Mouse (Mus musculus): ENCODE results near the gene Tnnt1. TPM values are rescaled to one million over a fixed set of nuclear protein-coding genes. Genes with fewer than 3 reads are reported as not detected.

The Tnnt1 gene
- polyA plus RNA-seq, 1 experiment from 2014 or later = 4.0 TPM

DNA sequence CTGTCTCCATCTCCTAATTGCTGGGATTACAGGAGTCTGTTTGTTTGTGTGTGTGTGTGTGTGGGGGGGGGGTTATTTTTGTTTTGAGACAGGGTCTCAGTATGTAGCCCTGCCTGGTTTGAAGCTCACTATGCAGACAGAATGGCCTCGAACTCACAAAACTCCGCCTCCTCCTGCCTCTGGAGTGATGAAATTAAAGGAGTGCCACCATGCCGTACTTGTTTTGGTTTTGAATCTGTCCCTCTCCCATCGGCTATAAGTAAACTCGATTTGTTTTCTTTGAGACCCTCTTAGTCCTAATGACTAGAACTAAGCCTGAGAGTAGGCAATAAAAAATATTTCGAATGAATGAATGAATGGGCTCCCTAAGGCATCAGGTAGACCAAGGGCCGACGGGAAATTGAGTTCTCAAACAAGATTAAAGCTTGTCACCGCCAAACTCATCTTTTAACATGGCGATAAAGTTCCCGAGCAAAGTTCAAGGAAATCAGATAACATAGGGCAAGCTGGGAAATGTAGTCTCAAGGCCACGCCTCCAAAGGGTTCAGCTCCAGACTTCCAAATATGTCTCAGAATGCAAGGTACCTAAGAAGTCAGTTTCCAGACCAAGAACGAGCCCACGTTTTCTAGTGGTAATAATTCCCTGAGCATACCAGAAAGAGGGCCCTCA is 13.6 kb downstream of the Tnnt1 start:
- Histone ChIP-seq H3K9me3 (no peaks in the 10 kb centered on the region), H3K27ac (replicated peaks) (peak overlapping the region; percentile 91), H3K4me1 (replicated peaks) (peaks cover 41% of the 10 kb centered on the region), H3K36me3 (no peaks in the 10 kb centered on the region), H3K27me3 (no peaks in the 10 kb centered on the region), H3K4me2 (peak overlapping the region; percentile 64), H3K9ac (peak overlapping the region; percentile 92), H3K4me3 (peak overlapping the region; percentile 79)
- WGBS = 12% methylated on average over 14 of the region's 14 CpGs
- ATAC-seq (ENCODE audit: low FRiP score, low read depth) = peak; percentile 14; the same call in 1 of the 2 replicates

DNA sequence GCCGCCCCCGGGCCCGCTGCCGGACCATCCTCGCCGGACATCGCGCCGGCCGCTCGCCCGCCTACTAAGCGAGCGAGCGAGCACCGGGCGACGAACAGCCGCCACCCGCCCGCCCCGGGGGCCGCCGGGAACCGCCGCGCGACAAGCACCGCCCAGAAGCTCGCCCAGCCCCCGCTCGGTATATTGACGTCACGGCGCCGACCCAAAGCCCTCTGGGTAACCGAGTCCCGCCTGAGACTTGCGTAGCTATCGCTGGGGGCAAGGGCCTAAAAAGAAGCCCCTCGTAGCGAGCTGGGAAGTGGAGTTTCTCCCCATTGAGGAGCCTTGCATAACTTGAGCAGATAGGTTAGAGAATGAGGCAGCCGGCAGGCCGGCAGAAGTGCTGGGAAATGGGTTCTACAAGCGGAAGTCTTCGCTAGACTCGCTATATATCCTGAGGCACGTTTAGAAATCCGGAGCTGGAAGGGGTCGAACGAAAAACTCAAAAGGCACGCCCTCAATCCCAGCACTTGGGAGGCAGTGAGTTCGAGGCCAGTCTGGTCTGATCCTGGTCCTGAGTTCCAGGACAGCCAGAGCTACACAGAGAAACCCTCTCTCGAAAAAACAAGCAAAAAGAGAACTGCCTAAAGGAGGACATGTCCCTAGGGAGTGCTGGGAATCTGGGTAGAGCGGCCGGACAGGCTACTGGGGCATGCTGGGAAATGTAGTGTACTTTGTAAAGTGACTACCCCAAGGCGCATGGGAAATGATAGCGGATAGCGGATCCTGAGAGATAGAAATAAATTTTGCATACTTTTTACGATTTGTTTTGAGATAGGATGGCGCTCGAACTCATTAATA is 14.4 kb downstream of the Tnnt1 start, which contains the start of gene Ppp1r12c:
Gene Ppp1r12c, minus strand, starts transcription at position 123 of the 840 bp plus-strand sequence.
- ATAC-seq (ENCODE audit: low FRiP score, low read depth) = peak; percentile 92
- Histone ChIP-seq H3K9ac (peak within 1 kb of the TSS; percentile 92), H3K4me1 (replicated peaks) (peaks cover 47% of the 10 kb centered on the region), H3K27me3 (no peaks in the 10 kb centered on the region), H3K4me2 (peak within 1 kb of the TSS; percentile 64), H3K36me3 (peaks cover 3% of the 10 kb centered on the region; the same call in 1 of the 2 replicates), H3K9me3 (no peaks in the 10 kb centered on the region), H3K27ac (replicated peaks) (peak within 1 kb of the TSS; percentile 91), H3K4me3 (peak within 1 kb of the TSS; percentile 79)
- WGBS = 0% methylated on average over 61 of the region's 62 CpGs

DNA sequence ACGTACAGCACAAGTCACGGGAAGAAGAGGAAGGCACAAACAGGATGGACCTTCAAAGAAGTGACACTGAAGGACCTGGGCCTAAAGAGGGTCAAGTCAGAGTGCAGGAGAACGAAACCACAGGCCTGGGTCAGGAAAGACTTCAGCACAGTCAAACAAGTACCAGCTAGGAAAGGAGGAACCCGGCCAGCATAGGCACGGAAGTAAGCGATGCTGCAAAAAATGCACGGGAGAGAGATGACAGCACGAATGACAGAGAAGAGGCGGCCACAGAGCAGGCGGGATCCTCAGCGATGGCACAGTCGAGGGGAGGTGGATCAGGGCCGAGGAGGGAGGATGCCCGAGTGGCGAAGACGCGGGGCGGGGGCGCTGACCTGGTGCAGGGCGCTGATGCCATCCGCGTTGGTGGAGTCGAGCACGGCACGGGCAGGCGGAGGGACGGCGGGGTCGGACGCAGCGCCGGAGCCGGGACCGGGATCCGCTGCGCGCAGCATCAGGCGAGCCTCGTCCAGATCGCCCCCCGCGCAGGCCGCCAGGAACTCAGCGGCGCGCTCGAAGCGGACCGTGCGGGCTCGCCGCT is 15.2 kb downstream of the Tnnt1 start:
- Histone ChIP-seq H3K4me2 (peak overlapping the region; percentile 64), H3K9ac (peak overlapping the region; percentile 92), H3K27me3 (no peaks in the 10 kb centered on the region), H3K36me3 (peaks cover 10% of the 10 kb centered on the region; the same call in 1 of the 2 replicates), H3K27ac (replicated peaks) (peak overlapping the region; percentile 91), H3K4me3 (peak overlapping the region; percentile 79), H3K4me1 (replicated peaks) (peaks cover 47% of the 10 kb centered on the region), H3K9me3 (no peaks in the 10 kb centered on the region)
- peak; percentile 49 for ATAC-seq (ENCODE audit: low FRiP score, low read depth)
- under 1% methylated on average over 36 of the region's 52 CpGs for WGBS

DNA sequence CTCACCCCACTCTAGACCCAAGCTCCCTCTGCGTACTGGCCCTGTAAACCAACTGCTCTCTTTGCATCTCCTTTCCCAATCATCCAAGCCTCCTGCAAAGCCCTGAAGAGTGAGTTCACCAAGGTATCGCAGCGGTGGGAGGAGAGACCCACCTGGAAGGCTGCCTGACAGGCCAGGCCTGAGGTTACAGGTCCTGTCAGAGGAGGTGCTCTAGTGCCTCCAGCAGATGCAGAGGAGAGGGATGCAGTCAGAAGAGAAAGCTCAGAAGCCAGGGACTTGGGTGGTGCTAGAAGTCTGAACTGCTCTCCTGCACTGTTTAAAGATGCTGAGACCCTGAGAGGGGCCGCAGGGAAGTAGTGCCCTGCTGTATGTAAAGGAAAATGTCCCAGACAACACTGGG is 17.1 kb downstream of the Tnnt1 start:
- peaks cover 14% of the 10 kb centered on the region; the same call in 1 of the 2 replicates for H3K36me3 ChIP-seq
- ATAC-seq (ENCODE audit: low FRiP score, low read depth) = no peak
- peaks cover 47% of the 10 kb centered on the region for H3K4me1 ChIP-seq (replicated peaks)
- no peaks in the 10 kb centered on the region for H3K27me3 ChIP-seq
- H3K9ac ChIP-seq = 0 out of 2 replicates have a peak overlapping the region, but pooled peaks have one; percentile 18
- 0 out of 2 replicates have a peak overlapping the region, but pooled peaks have one; percentile 79 for H3K4me3 ChIP-seq
- WGBS = 93% methylated on average over 4 of the region's 4 CpGs
- H3K27ac ChIP-seq (replicated peaks) = no peak overlapping the region
- no peaks in the 10 kb centered on the region for H3K9me3 ChIP-seq
- H3K4me2 ChIP-seq = peak overlapping the region; percentile 64

DNA sequence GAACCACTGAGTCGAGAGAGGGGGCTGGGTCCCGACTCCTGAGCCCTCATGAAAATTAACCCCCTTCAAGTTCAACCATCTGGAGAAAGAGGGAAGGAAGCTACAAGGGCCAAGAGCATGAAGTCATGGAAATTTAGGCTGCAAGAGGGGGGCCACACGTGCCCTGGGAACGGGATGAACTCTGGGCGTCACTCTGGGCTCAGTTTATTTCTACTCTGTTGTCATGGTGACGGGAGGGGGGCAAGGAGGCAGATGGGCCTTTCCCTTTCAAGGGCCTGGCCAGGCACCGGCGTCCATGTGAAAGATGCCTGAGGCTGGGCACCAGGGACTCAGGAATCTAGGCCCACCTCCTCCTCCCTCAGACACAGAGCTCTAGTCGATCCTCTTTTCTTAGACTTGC is 17.9 kb downstream of the Tnnt1 start:
- Histone ChIP-seq H3K9me3 (no peaks in the 10 kb centered on the region), H3K4me1 (replicated peaks) (peaks cover 47% of the 10 kb centered on the region), H3K36me3 (peaks cover 20% of the 10 kb centered on the region), H3K27ac (replicated peaks) (no peak overlapping the region), H3K9ac (no peak overlapping the region), H3K4me2 (peak overlapping the region; percentile 64), H3K4me3 (0 out of 2 replicates have a peak overlapping the region, but pooled peaks have one; percentile 7), H3K27me3 (no peaks in the 10 kb centered on the region)
- 4% methylated on average over 9 of the region's 9 CpGs for WGBS
- ATAC-seq (ENCODE audit: low FRiP score, low read depth) = no peak

DNA sequence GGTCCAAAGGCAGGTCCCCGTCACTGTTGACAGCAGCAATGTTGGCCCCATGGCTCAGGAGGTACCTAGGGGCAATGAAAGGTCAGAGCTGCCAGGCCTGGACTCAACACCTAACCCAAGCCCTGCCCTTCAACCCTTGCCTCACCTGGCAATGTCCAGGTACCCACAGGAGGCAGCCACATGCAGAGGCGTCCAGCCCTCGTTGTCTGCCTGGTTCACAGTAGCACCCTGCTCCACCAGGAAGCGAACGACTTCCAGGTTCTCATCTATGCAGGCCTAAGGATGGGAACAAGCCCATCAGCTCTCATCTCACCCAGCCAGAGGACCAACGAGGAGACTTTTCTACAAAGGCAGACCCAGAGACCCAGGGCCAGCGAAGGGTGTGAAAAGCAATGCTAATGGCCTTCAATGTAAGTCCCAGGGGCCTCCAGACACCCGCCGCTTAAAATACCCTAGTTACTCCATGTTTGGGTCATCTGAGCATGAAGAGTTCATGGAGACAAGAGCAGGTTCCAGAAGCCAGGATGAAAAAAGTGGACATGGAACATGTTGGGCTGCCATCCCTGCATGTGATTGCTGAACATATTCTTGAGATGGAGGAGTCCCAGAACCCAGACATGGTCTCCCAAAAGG is 18.8 kb downstream of the Tnnt1 start:
- Histone ChIP-seq H3K4me3 (no peak overlapping the region), H3K27ac (replicated peaks) (no peak overlapping the region), H3K4me1 (replicated peaks) (peaks cover 49% of the 10 kb centered on the region), H3K27me3 (no peaks in the 10 kb centered on the region), H3K9me3 (no peaks in the 10 kb centered on the region), H3K9ac (no peak overlapping the region), H3K36me3 (peaks cover 20% of the 10 kb centered on the region), H3K4me2 (peak overlapping the region; percentile 64)
- 90% methylated on average over 9 of the region's 9 CpGs for WGBS
- ATAC-seq (ENCODE audit: low FRiP score, low read depth) = no peak

DNA sequence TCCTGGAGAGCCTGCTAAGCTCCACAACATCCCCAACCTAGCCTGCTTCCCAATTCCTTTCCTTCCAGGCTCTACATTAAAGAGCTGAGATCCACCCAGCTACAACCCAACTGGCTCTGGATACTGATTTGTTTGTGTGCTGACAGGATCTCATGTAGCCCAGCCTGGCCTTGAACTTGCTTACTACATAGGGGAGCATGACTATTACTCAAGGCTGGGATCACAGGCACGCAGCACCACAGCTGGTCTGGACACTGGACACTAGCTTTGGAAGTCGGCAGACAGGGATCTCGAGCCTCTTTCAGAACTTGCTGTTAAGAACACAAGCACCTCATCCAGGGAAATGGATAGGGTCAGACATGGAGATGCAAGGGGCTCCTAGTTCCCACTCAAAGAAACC is 19.7 kb downstream of the Tnnt1 start:
- no peak overlapping the region for H3K4me3 ChIP-seq
- H3K9me3 ChIP-seq = no peaks in the 10 kb centered on the region
- no peak for ATAC-seq (ENCODE audit: low FRiP score, low read depth)
- no peak overlapping the region for H3K9ac ChIP-seq
- H3K36me3 ChIP-seq = peaks cover 20% of the 10 kb centered on the region
- no peaks in the 10 kb centered on the region for H3K27me3 ChIP-seq
- 93% methylated on average over 3 of the region's 3 CpGs for WGBS
- peaks cover 46% of the 10 kb centered on the region for H3K4me1 ChIP-seq (replicated peaks)
- no peak overlapping the region for H3K4me2 ChIP-seq
- no peak overlapping the region for H3K27ac ChIP-seq (replicated peaks)

DNA sequence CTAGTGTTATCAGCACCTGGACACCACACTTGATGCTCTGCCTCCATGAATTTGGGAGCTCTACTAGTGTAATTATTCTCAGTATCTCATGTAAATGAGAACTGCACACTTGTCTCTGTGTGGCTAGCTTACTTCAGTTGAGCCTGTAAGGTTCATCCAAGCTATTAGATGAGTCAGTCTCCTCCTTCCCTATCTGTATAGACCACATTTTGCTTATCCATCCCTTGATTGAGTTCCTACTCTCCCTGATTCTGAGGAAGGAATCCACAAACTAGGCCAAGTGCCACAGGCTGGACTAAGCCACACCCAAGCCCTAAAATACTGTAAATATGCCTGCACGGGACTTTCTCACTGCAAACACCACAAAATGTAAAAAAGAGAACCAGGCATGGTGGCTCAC is 22.2 kb downstream of the Tnnt1 start:
- H3K9me3 ChIP-seq = no peaks in the 10 kb centered on the region
- peaks cover 27% of the 10 kb centered on the region for H3K4me1 ChIP-seq (replicated peaks)
- 85% methylated on average over 1 of the region's 1 CpGs for WGBS
- no peak overlapping the region for H3K27ac ChIP-seq (replicated peaks)
- H3K4me2 ChIP-seq = no peak overlapping the region
- ATAC-seq (ENCODE audit: low FRiP score, low read depth) = no peak
- H3K9ac ChIP-seq = no peak overlapping the region
- H3K27me3 ChIP-seq = no peaks in the 10 kb centered on the region
- H3K36me3 ChIP-seq = peaks cover 30% of the 10 kb centered on the region
- H3K4me3 ChIP-seq = no peak overlapping the region

DNA sequence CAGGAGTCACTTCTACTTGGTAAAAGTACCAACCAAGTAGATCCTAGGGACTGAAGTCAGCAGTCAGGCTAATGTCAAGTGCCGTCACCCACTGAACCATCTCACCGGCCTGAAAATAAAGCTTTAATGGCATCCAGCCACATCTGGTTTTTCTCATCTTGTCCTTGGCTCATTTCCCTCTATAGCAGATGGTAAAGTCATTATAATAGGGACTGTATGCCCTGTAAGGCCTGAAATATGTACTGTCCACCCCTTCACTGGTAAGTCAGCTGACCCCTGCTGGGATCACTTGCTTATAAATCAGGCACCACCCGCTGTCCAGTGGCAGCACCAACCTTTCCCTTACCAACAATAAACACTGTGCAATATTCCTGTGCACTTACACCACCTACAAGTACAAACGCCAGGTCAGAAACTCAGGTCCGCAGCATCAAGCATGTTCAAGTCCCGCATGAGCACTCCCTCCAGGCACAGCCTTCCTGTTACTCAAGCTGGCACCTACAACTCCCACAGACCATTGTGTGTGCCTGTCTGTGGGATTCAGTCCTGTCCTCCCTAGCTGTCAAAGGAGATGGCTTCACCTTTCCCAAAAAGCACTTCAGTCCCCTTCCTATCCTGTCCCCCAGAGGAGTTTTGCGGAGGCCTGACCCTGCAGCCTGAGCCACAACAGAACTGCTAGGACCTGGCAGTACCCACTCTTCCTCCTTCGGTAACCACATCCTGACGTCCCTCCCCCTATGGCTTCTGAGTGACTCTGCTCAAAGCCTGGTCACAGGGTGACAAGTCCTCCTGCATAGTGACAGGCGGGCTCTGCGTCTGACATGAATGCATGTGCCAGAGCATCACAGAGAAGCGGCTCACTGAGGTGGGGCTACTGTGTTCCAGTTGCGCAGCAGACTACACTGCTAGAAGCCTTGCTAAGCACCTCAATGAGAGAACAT is 23.6 kb downstream of the Tnnt1 start:
- Histone ChIP-seq H3K4me1 (replicated peaks) (peaks cover 12% of the 10 kb centered on the region), H3K27ac (replicated peaks) (no peak overlapping the region), H3K9me3 (no peaks in the 10 kb centered on the region), H3K4me3 (no peak overlapping the region), H3K9ac (no peak overlapping the region), H3K4me2 (no peak overlapping the region), H3K36me3 (peaks cover 34% of the 10 kb centered on the region), H3K27me3 (no peaks in the 10 kb centered on the region)
- no peak for ATAC-seq (ENCODE audit: low FRiP score, low read depth)
- WGBS = 86% methylated on average over 13 of the region's 13 CpGs

DNA sequence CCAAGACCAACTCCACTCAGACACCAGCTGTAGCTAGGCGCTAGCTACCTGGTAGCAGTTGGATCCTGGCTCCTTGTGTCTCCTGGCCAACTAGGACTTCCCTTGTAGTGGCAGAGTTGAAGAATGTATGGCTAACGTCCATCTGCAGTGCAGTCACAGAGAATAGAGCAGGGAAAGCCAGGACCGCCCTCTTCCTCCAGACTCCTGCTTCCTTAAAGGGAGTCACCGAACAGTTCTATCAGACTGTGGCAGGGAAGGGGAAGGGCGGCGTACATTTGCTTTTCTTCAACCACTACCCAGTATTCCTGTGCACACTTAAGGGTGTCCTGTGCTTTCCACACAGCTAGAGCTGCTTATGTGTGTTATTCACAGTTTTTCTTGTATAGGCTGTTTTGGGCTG is 24.9 kb downstream of the Tnnt1 start:
- Histone ChIP-seq H3K9ac (no peak overlapping the region), H3K4me2 (no peak overlapping the region), H3K4me3 (no peak overlapping the region), H3K27ac (replicated peaks) (peak overlapping the region; percentile 48; the same call in 1 of the 2 replicates), H3K27me3 (no peaks in the 10 kb centered on the region), H3K36me3 (peaks cover 27% of the 10 kb centered on the region), H3K9me3 (no peaks in the 10 kb centered on the region), H3K4me1 (replicated peaks) (peaks cover 7% of the 10 kb centered on the region; the same call in 1 of the 2 replicates)
- no peak for ATAC-seq (ENCODE audit: low FRiP score, low read depth)
- 82% methylated on average over 6 of the region's 6 CpGs for WGBS

DNA sequence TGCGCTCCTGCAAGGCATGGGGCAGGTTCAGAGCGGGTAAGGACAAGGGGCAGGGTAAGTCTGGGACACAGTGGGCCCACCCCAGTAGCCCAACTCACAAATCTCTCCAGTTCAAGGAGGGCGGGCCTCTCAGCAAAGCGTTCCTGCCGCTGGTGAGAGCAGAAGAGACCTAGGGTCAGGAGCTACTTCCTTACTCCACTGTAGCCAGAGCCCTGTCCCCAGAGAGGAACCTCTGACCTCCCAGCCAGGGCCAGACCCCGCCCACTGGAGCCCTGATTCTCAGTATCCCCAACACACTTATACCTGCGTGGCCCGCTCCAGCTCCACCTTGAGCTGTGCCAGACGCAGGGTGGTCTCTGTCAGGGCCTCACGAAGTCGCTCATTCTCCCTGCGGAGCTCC is 33.9 kb downstream of the Tnnt1 start:
- H3K27me3 ChIP-seq = peaks cover 2% of the 10 kb centered on the region; the same call in 1 of the 2 replicates
- peaks cover 19% of the 10 kb centered on the region for H3K4me1 ChIP-seq (replicated peaks)
- no peak overlapping the region for H3K4me3 ChIP-seq
- 93% methylated on average over 12 of the region's 12 CpGs for WGBS
- no peak for ATAC-seq (ENCODE audit: low FRiP score, low read depth)
- no peak overlapping the region for H3K9ac ChIP-seq
- no peak overlapping the region for H3K4me2 ChIP-seq
- H3K36me3 ChIP-seq = peaks cover 51% of the 10 kb centered on the region
- no peak overlapping the region for H3K27ac ChIP-seq (replicated peaks)
- no peaks in the 10 kb centered on the region for H3K9me3 ChIP-seq

Measured in hindbrain, embryonic 15.5 days (tissue).